Mouse (Mus musculus) heart, embryonic 16.5 days (tissue): ENCODE measurements around the gene Cyp2j8. TPM values are rescaled to one million over a fixed set of nuclear protein-coding genes. Genes with fewer than 3 reads are reported as not detected.
"Not testable (repeated sequence)": the region's sequence is repeated elsewhere in the genome, so short reads cannot be mapped to it uniquely, and the experiment has no call there.

Experiments used
- ATAC-seq: fragments of 200-750 bp; cut with Nextera tagmentation; replicated peaks from 2 replicates; pipeline ENCODE4 v1.8.0; 2017; ENCODE audit warnings: moderate number of reproducible peaks; ENCODE audit not compliant: insufficient read depth, low FRiP score; ENCODE audit errors: extremely low read depth
- H3K27ac ChIP-seq: fragments of 300-500 bp; sonication (generic); 2 replicates; pipeline ENCODE4 v1.5.1; 2014; ENCODE audit warnings: mild to moderate bottlenecking, low read length, control low read depth, moderate library complexity
- H3K27me3 ChIP-seq: fragments of 300-500 bp; sonication (generic); 2 replicates; pipeline ENCODE4 v1.6.1; 2014; ENCODE audit warnings: low read length, mixed read lengths; ENCODE audit not compliant: control insufficient read depth, insufficient read depth
- H3K36me3 ChIP-seq: fragments of 300-500 bp; sonication (generic); 2 replicates; pipeline ENCODE4 v1.6.1; 2014; ENCODE audit not compliant: control insufficient read depth, insufficient read depth
- H3K4me1 ChIP-seq: fragments of 300-500 bp; sonication (generic); 2 replicates; pipeline ENCODE4 v1.6.1; 2014; ENCODE audit warnings: low read length, mixed read lengths; ENCODE audit not compliant: control insufficient read depth, insufficient read depth
- H3K4me2 ChIP-seq: fragments of 300-500 bp; sonication (generic); 2 replicates; pipeline ENCODE4 v1.6.1; 2014; ENCODE audit warnings: low read depth, mild to moderate bottlenecking, control low read depth, low read length
- H3K4me3 ChIP-seq: fragments of 300-500 bp; sonication (generic); 2 replicates; pipeline ENCODE4 v1.5.1; 2014; ENCODE audit warnings: mild to moderate bottlenecking, control low read depth, low read length
- H3K9ac ChIP-seq: fragments of 300-500 bp; sonication (generic); 2 replicates; pipeline ENCODE4 v1.6.1; 2014; ENCODE audit warnings: low read length, control low read depth
- H3K9me3 ChIP-seq: fragments of 300-500 bp; sonication (generic); replicated peaks from 2 replicates; pipeline ENCODE4 v1.6.1; 2016; ENCODE audit warnings: low read length; ENCODE audit not compliant: control insufficient read depth
- WGBS: fragments of 180-500 bp; shearing (Covaris S2); extraction: QIAGEN DNeasy Blood & Tissue Kit; methylation state at CpG from one replicate; pipeline ENCODE4 v1.1.7; 2014; 5-methylcytosine and 5-hydroxymethylcytosine counted together
- polyA plus RNA-seq: library from polyadenylated mRNA; unstranded; fragments of >200 nt; fragmentation: Nextera tagmentation; extraction: Ambion mirVana; gene quantifications from 2 replicates; pipeline ENCODE4 v1.2.1, GENCODE M21; 2015

The Cyp2j8 gene
- not detected in 2 replicates for polyA plus RNA-seq

DNA sequence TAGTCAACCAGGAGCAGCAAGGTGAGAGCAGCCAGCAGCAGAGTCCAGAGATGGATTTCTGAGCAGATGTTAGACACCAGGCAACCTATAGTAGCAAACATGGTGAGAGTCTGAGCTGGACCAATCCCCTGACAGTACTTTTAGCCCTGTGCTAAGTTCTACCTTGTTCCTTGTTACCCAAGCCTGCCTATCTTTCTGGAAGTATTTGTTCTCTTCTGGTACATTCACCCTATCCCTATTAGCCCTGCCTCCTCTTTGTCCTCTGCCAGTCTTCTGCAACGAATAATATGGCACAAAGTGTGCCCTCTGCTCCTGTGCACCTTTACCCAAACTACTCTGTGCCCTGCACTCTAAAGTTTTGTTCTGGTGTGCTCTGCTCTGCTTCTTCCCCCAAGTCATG lies at the start of gene Cyp2j8:
Gene Cyp2j8, minus strand, starts transcription at position 101 of the 400 bp plus-strand sequence.
- H3K27ac ChIP-seq = no peak within 1 kb of the TSS
- no peak for ATAC-seq
- H3K4me1 ChIP-seq = no peaks in the 10 kb centered on the region
- H3K36me3 ChIP-seq = no peaks in the 10 kb centered on the region
- H3K4me2 ChIP-seq = no peak within 1 kb of the TSS
- H3K9ac ChIP-seq = no peak within 1 kb of the TSS
- H3K4me3 ChIP-seq = no peak within 1 kb of the TSS
- H3K27me3 ChIP-seq = no peaks in the 10 kb centered on the region
- WGBS = 73% methylated on average over 1 of the region's 1 CpGs
- no peaks in the 10 kb centered on the region for H3K9me3 ChIP-seq

GRCm38 (mm10) chr4:96553133-96553819 lies 46.1 kb upstream of the Cyp2j8 start, which contains the start of gene Cyp2j6:
Gene Cyp2j6 (minus strand): TSS chr4:96553661.
- H3K9ac ChIP-seq = peak within 1 kb of the TSS; percentile 83
- no peaks in the 10 kb centered on the region for H3K36me3 ChIP-seq
- H3K9me3 ChIP-seq = no peaks in the 10 kb centered on the region
- no peaks in the 10 kb centered on the region for H3K27me3 ChIP-seq
- H3K4me3 ChIP-seq = peak within 1 kb of the TSS; percentile 79
- H3K27ac ChIP-seq = peak within 1 kb of the TSS; percentile 68
- H3K4me2 ChIP-seq = peak within 1 kb of the TSS; percentile 93
- 0 out of 2 replicates have a peak, but pooled peaks cover 2% of the 10 kb centered on the region for H3K4me1 ChIP-seq
- WGBS = 1% methylated on average over 16 of the region's 16 CpGs
- peak; percentile 91 for ATAC-seq

DNA sequence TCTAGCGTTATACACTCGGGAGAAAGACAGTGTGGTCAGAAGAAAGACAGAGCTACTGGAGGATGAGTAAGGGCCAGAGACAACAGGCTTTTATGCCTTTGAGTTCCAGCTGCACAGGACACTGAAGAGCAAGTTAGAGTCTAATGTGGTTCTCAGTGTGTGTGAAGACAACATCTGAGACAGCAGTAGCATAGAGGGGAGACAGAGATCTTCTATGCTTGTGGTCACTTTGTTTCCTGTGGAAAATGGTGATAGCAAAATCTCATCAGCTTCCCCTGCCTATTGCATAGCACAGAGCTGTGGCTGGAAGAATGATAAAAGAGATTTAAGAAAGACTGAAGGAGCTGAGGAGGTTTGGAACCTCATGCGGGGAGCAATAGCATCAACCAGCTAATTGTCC lies 44.4 kb upstream of the Cyp2j8 start:
- 81% methylated on average over 3 of the region's 3 CpGs for WGBS
- H3K9me3 ChIP-seq = no peaks in the 10 kb centered on the region
- H3K27ac ChIP-seq = no peak overlapping the region
- H3K4me3 ChIP-seq = no peak overlapping the region
- H3K4me2 ChIP-seq = no peak overlapping the region
- no peak for ATAC-seq
- H3K4me1 ChIP-seq = 0 out of 2 replicates have a peak, but pooled peaks cover 2% of the 10 kb centered on the region
- H3K36me3 ChIP-seq = no peaks in the 10 kb centered on the region
- no peaks in the 10 kb centered on the region for H3K27me3 ChIP-seq
- H3K9ac ChIP-seq = no peak overlapping the region

GRCm38 (mm10) chr4:96545976-96546375 lies 38.8 kb upstream of the Cyp2j8 start:
- H3K36me3 ChIP-seq = no peaks in the 10 kb centered on the region
- ATAC-seq = no peak
- H3K9ac ChIP-seq = no peak overlapping the region
- H3K4me1 ChIP-seq = no peaks in the 10 kb centered on the region
- WGBS = 52% methylated on average over 1 of the region's 1 CpGs
- no peaks in the 10 kb centered on the region for H3K27me3 ChIP-seq
- H3K4me2 ChIP-seq = no peak overlapping the region
- H3K4me3 ChIP-seq = no peak overlapping the region
- no peaks in the 10 kb centered on the region for H3K9me3 ChIP-seq
- no peak overlapping the region for H3K27ac ChIP-seq

DNA sequence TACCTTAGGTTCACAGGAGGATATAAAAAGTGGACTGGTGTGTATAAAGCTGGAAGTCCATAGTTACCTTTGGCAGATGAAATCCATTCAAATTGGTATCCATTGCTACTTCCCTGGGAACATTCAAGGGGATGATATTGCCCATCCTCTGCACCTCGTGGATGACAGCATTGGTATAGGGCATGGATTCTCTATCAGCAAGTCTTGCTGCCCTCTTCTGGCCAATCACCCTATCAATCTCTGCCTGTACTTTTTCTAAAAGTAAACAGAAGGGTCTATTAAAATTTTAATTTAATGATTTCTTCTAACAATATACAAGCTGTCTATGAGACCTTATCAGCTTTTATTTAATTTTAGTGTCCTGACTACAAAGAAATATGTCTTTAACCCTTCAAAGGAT lies 18.6 kb upstream of the Cyp2j8 start:
- H3K9me3 ChIP-seq = no peaks in the 10 kb centered on the region
- ATAC-seq = no peak
- no peak overlapping the region for H3K27ac ChIP-seq
- H3K27me3 ChIP-seq = no peaks in the 10 kb centered on the region
- WGBS = 15% methylated on average over 1 of the region's 1 CpGs
- H3K9ac ChIP-seq = no peak overlapping the region
- no peaks in the 10 kb centered on the region for H3K4me1 ChIP-seq
- H3K4me3 ChIP-seq = no peak overlapping the region
- no peaks in the 10 kb centered on the region; the same call in 1 of the 2 replicates for H3K36me3 ChIP-seq
- H3K4me2 ChIP-seq = no peak overlapping the region

DNA sequence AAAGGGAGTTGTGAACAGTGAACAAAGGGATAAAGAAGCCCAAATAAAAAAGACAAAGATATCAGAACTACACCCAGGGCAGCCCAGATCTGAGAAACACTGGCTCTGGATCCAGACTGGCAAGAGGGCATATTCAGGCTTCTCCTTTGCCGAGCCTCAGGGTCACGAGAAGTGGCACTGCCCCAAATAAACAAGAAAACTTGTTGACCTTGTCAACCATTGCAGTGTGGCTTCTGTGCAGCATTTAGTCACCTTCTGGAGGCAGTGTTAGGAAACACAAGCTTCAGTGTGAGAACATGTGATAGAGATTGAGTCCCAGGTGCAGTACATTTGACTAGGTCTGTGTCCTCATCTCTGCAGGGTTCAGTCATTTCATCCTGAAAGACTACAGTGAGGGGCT lies 15.1 kb upstream of the Cyp2j8 start:
- 77% methylated on average over 2 of the region's 2 CpGs for WGBS
- no peak for ATAC-seq
- Histone ChIP-seq H3K27ac (no peak overlapping the region), H3K27me3 (no peaks in the 10 kb centered on the region), H3K9ac (no peak overlapping the region), H3K9me3 (no peaks in the 10 kb centered on the region), H3K4me2 (no peak overlapping the region), H3K36me3 (peaks cover 2% of the 10 kb centered on the region; the same call in 1 of the 2 replicates), H3K4me3 (no peak overlapping the region), H3K4me1 (no peaks in the 10 kb centered on the region)

- no peak overlapping the region for H3K27ac ChIP-seq
- H3K4me2 ChIP-seq = no peak overlapping the region
- WGBS = 67% methylated on average over 3 of the region's 3 CpGs
- no peak overlapping the region for H3K4me3 ChIP-seq
- H3K9ac ChIP-seq = no peak overlapping the region
- H3K36me3 ChIP-seq = no peaks in the 10 kb centered on the region
- ATAC-seq = no peak
- H3K27me3 ChIP-seq = no peaks in the 10 kb centered on the region
- no peaks in the 10 kb centered on the region for H3K9me3 ChIP-seq
- no peaks in the 10 kb centered on the region for H3K4me1 ChIP-seq
These were observed 2.9 kb upstream of the Cyp2j8 start for GRCm38 (mm10) chr4:96510083-96510482.

DNA sequence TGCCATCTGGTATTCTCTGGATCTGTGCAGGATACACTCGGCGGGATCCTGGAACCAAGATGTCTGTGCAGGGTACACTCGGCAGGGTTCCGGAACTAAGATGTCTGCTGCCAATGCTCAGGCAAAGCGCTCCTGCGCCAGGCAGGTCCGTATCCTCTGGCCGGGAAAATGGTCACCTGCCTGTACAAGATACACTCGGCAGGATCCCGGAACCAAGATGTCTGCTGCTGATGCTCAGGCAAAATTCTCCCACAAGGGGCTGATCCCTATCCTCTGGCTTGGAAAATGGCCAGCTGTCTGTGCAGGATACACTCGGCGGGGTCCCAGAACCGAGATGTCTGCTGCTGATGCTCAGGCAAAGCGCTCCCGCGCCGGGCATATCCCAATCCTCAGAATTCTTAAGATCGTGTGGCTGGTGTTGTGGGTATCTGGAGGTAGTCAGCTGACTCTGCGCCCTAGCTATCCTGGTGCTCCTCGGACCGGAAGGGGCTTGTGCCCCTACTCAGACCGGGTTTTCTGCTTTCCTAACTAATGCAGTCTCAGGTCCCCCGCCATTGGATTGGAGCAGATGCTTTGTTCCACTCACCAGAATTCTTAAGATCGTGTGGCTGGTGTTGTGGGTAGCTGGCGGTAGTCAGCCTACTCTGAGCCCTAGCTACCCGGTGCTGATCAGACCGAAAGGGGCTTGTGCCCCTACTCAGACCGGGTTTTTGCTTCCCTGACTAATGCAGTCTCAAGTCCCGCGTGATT lies 43.7 kb downstream of the Cyp2j8 start:
- H3K27me3 ChIP-seq, H3K27ac ChIP-seq, H3K36me3 ChIP-seq, H3K4me1 ChIP-seq, H3K9me3 ChIP-seq, H3K9ac ChIP-seq, H3K4me2 ChIP-seq, H3K4me3 ChIP-seq, ATAC-seq: not testable (repeated sequence)
- 70% methylated on average over 30 of the region's 30 CpGs for WGBS
